Mouse (Mus musculus) c-Kit-positive CD71-negative TER-119-negative erythroid progenitor cells, embryonic 14.5 days (primary cell): ENCODE results near the gene Fbxl8.

Experiments
- DNase-seq: peaks from one replicate; pipeline ENCODE4 v3.0.0-alpha.2; 2013; ENCODE audit warnings: low read depth

The Fbxl8 gene

GRCm38 (mm10) chr8:105257318-105258114 lies 6.9 kb upstream of the Fbxl8 start:
- DNase-seq = no peak

GRCm38 (mm10) chr8:105258911-105259720 lies 5.3 kb upstream of the Fbxl8 start:
- DNase-seq = no peak

DNA sequence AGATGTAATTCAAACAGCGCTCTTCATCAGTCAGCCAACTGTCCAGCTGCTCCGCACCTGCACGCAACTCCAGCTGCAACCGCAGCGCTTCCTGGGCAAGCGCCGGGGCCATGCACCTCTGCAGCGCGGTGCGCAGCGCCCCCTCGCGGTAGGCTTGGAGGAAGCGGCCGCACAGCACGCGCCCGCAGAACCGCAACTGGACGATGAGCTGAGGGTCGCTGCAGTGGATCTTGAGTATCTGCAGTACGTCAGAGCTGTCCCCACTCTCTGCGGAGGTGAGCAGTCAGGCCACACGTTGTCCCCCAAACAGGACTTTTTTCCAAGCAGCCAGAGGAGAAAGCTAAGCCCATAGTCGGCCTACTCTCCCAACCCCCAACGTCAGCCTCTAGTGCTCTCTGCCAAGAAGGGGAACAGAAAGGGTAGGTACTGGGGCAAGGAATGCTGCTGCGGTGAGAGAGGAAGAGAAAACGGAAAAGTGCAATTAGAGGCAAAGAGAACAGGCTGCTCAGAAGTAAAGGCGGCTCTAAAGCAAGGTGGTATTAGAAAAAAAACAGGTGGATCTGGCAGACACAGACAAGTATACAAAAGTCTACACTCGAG lies 4.6 kb upstream of the Fbxl8 start:
- no peak for DNase-seq

DNA sequence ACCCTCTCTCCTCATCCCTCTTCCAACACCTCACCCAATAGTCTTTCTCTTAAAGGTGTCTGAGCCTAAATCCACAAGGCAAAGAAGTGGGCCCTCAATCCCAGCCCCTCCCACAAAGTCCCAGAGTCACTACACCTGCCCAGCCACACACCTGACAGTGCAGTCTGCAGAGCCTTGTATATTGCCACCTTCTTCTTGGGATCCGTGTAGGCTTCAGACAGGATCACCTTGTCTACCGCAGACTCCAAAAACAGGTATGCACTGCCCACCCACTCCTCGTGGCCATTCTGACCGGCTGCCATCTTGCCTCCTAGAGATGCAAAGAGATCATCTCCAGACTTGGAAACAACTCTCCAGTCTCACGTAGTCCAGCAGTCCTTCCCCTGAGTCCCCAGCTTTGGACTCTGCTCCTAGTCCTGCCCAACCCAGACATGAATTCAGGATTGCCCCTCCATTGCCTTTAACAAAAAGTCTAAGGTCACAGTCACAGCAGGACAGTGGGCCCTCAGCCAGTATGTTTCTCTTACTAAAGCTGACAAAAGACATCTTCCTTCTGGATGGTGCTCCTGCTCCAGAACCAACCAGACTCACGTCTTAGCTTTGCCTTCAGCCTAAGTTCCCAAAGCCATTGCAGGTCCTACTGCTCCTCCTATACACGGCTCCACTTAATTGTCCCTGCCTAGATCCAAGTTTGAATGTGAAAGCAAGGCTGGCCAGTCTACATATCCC lies 3.9 kb upstream of the Fbxl8 start:
- no peak for DNase-seq

DNA sequence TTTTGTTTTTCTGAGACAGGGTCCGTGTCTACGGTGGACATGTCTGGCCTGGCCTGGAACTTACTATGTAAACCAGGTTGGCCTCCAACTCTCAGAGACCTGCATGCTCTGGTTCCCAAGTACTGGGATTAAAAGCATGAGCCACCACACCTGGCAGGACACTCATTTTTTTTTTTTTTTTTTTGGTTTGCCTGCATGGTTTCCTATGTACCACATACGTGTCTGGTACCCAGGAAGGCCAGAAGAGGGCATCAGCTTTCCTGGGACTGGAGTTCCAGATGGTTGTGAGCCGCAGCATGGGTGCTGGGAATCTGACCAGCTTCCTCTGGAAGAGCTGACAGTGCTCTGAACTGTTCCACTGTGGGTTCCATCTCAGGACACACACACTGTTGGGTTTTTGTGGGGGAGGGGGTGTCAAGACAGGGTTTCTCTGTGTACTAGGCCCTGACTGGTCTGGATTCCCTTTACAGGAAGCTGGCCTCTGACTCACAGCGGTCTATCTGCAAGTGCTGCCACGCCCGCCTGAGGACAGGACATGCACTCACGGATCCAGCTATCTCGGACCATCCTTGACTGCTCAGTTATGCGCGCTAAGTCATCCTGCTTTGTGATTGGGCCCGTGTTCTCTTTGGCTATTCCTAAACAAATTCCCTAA lies 3.0 kb upstream of the Fbxl8 start:
- no peak for DNase-seq

DNA sequence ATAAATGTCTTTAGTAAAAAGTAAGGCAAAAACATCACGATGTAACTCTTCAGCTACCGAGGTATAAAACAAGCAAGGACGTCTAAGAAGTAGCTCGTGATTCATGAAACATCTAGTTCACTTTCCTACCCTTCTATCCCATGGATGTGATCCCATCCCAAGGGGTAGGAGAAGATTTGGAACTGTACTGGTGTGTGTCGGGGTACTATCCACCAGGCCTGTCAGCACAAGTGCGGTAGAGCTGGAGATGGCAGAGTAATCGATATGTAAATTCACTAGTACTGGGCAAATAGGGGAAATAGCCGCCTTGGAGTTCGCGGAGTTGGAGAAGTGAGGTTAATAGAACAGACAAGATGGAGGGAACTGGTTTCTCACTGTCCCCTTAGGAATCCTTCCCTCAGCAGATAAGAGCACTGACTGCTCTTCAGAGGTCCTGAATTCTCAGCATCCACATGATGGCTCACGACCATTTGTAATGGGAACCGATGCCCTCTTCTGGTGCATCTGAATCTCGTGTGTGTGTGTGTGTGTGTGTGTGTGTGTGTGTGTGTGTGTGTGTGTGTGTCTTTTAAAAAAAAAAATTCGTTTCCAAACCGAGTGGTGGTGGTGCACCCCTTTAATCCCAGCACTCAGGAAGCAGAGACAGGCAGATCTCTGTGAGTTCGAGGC lies 1.1 kb upstream of the Fbxl8 start:
- no peak for DNase-seq

- no peak for DNase-seq
Observed at GRCm38 (mm10) chr8:105265128-105265527, 680 bp downstream of the Fbxl8 start.

DNA sequence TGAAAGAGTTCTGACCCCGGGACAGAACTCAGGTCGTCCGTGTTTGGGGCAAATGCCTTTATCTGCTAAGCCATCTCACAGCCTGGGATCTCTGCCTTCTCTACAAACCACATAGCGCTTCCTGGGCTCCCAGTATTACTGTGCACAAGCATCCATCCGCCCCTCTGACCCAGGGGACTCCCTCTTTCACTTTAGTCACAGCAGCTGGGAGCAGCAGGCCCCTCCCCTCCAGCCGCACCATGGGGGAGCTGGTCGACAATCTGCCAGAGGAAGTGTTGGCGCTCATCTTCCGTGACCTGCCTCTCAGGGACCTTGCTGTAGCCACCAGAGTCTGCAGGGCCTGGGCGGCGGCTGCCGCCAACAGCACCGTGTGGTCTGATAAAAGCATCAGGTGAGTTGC lies 2.3 kb downstream of the Fbxl8 start:
- DNase-seq = no peak

- no peak for DNase-seq
Observed at GRCm38 (mm10) chr8:105268342-105269074, 4.1 kb downstream of the Fbxl8 start.

GRCm38 (mm10) chr8:105269075-105269458 lies 4.6 kb downstream of the Fbxl8 start:
- DNase-seq = no peak

DNA sequence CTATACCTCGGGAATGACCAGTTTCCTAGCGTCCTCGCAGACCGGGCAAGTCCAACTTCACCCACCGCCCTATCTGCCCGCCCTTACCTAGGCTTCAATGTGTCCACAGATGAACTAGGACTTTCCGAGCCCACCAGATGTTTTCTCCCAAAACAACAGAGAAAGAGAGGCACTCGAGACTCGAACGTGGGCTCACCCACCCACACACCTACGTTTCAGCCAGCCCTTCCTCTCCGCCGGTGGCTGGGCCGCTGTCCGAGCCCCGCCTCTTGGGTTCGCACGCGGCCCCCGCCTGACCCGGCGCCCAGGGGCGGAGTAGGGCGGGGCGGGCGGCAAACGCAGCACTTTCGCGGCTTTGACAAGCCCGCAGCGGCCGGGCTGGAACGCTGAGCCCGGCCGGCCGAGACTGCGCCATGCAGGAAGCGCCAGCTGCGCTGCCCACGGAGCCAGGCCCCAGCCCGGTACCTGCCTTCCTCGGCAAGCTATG lies 5.1 kb downstream of the Fbxl8 start, which contains the start of gene Hsf4:
Hsf4 (plus strand) TSS at position 341 of the 487 bp plus-strand sequence.
- DNase-seq = no peak

DNA sequence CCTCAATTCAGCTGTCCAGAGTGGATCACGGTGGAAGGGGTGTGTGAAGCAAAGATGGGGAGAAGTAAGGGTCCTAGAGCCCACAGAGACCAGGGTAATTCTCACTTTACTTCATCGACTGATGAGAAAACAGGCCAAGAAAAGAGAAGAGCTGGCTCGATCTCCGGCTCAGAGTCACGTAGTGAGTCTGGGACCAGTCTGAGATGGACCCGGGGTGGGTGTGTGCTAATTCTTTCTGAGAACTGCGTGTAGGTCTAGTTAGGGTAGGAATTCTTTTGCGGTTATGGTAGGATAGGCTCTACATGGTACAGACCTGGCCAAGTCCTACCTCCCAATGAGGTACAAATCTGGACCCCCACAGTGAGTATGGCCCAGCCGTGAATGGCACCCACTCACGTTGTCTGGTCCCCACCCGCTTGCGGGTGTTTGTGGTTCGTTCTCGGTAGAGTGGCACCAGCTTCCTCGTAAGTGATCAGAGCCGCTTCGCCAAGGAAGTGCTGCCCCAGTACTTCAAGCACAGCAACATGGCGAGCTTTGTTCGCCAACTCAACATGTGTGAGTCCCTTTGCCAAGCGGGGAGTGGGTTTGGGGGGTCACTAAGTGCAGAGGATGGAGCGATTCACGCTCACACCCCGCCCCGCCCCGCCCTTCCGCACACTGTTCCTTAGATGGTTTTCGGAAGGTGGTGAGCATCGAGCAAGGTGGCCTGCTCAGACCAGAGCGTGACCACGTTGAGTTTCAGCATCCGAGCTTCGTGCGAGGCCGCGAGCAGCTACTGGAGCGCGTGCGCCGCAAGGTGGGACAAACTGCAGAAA lies 5.9 kb downstream of the Fbxl8 start:
- no peak for DNase-seq

DNA sequence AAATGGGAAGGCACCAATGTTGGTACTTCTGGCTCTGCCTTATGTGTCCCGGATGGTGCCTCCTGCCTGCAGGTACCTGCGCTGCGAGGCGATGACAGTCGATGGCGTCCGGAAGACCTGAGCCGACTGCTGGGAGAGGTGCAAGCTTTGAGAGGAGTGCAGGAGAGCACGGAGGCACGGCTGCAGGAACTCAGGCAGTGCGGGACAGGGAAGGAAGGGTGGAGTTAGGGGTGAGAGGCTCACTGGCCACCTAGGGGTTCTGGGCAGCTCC lies 6.4 kb downstream of the Fbxl8 start:
- DNase-seq = no peak

DNA sequence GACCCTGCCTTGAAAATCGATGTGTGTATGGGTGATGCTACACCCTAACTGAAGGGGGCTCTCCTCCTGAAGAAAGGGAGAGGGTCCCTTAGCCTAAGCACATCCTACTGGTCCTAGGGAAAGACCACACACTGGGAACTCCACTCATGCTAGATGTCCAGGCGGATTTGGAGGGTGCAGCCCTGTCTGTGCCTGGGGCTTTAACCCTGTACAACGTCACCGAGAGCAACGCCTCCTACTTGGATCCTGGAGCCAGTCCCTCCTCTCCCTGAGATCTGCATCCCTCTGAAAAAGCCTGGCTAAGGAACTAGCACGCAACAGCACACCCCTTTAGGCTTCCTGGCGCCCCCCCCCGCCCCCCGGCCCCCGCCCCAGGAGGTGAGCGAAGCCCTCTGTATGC lies 10.9 kb downstream of the Fbxl8 start:
- no peak for DNase-seq

DNA sequence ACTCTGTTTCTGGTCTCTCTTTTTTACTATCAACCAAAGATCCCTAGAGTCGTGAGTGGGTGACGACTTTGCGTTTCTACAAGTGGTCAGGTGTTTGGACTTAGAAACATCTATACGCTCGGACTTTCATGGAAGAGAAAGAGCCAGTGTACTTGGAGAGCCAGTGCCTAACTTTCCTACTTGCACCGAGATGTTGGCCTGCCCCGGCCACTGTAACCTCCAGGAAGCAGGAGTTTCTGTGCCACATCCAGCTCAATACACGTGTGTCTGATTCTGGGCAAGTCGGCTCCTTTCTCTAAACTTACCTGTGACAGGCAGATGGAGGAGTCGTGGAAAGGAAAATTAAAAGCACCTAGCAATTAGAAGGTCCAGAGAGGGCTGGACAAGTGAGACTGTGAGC lies 11.4 kb downstream of the Fbxl8 start, which contains the start of gene Nol3:
Nol3 (plus strand) TSS at position 301 of the 400 bp plus-strand sequence.
- no peak for DNase-seq

GRCm38 (mm10) chr8:105276292-105277120 lies 12.1 kb downstream of the Fbxl8 start:
- no peak for DNase-seq

GRCm38 (mm10) chr8:105278911-105279334 lies 14.5 kb downstream of the Fbxl8 start:
- no peak for DNase-seq

GRCm38 (mm10) chr8:105280567-105280966 lies 16.1 kb downstream of the Fbxl8 start:
- no peak for DNase-seq

GRCm38 (mm10) chr8:105281821-105282220 lies 17.4 kb downstream of the Fbxl8 start:
- DNase-seq = no peak
